Mouse (Mus musculus): ENCODE results near the gene Gm13287. TPM values are rescaled to one million over a fixed set of nuclear protein-coding genes. Genes with fewer than 3 reads are reported as not detected.
"Not testable (repeated sequence)": the region's sequence is repeated elsewhere in the genome, so short reads cannot be mapped to it uniquely, and the experiment has no call there.

Gene Gm13287
- polyA plus RNA-seq (2015; fragmentation: Nextera tagmentation; extraction: Ambion mirVana), result not detected in 2 replicates

DNA sequence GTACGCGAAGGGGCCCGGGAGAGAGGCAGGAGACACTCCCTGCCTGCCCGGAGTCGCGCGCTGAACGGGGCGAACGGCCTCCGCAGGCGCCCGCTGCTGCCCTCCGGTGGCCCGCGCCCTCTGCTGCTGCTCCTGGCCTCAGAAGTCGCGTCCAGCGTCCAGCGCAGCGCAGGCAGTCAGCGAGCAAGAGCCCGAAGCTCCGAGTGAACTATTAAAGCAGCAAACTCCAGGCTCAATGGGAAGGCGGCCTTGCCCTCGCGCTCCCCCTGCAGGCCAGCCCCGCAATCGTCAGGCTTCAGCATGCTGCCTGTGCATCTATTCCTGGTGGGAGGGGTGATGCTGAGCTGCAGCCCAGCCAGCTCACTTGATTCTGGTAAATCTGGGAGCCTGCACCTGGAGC is at the start of gene Gm13287:
Gm13287 (plus strand) TSS at position 301 of the 400 bp plus-strand sequence.
- not testable (repeated sequence) for ATAC-seq (ENCODE audit: insufficient read depth, low FRiP score); H3K4me2 ChIP-seq (ENCODE audit: low read depth, low read length); H3K27ac ChIP-seq (ENCODE audit: low read length); H3K4me1 ChIP-seq (ENCODE audit: control insufficient read depth, insufficient read depth, low read length); H3K9ac ChIP-seq (ENCODE audit: low read length); H3K4me3 ChIP-seq (replicated peaks; ENCODE audit: low read length); H3K27me3 ChIP-seq (ENCODE audit: control insufficient read depth, insufficient read depth, low read length); H3K36me3 ChIP-seq (ENCODE audit: control insufficient read depth, insufficient read depth, low read length); H3K9me3 ChIP-seq (replicated peaks; ENCODE audit: control insufficient read depth, low read length)
- no CpG with 5 or more reads among the region's 29 CpGs for whole genome bisulfite sequencing

DNA sequence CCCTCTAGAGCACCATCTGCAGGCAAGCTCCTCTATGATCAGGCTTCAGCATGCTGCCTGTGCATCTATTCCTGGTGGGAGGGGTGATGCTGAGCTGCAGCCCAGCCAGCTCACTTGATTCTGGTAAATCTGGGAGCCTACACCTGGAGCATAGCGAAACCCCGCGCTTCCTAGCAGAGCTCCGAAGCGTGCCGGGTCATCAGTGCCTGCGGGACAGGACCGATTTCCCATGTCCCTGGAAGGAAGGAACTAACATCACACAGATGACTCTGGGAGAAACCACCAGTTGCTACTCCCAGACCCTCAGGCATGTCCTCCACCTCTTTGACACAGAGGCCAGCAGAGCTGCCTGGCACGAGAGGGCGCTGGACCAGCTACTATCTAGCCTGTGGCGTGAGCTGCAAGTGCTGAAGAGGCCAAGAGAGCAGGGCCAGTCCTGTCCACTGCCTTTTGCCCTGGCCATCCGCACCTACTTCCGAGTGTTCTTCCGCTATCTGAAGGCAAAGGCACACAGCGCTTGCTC is 48.2 kb upstream of the Gm13287 start, which contains the start of gene Gm13271:
Gm13271 (plus strand) TSS at position 51 of the 523 bp plus-strand sequence.
- H3K4me1 ChIP-seq (ENCODE audit: control insufficient read depth, insufficient read depth, low read length); H3K27ac ChIP-seq (ENCODE audit: low read length); H3K36me3 ChIP-seq (ENCODE audit: control insufficient read depth, insufficient read depth, low read length); H3K9me3 ChIP-seq (replicated peaks; ENCODE audit: control insufficient read depth, low read length); H3K9ac ChIP-seq (ENCODE audit: low read length); H3K4me3 ChIP-seq (replicated peaks; ENCODE audit: low read length); H3K4me2 ChIP-seq (ENCODE audit: low read depth, low read length); H3K27me3 ChIP-seq (ENCODE audit: control insufficient read depth, insufficient read depth, low read length); ATAC-seq (ENCODE audit: insufficient read depth, low FRiP score): not testable (repeated sequence)
- WGBS, result 76% methylated on average over 15 of the region's 15 CpGs

DNA sequence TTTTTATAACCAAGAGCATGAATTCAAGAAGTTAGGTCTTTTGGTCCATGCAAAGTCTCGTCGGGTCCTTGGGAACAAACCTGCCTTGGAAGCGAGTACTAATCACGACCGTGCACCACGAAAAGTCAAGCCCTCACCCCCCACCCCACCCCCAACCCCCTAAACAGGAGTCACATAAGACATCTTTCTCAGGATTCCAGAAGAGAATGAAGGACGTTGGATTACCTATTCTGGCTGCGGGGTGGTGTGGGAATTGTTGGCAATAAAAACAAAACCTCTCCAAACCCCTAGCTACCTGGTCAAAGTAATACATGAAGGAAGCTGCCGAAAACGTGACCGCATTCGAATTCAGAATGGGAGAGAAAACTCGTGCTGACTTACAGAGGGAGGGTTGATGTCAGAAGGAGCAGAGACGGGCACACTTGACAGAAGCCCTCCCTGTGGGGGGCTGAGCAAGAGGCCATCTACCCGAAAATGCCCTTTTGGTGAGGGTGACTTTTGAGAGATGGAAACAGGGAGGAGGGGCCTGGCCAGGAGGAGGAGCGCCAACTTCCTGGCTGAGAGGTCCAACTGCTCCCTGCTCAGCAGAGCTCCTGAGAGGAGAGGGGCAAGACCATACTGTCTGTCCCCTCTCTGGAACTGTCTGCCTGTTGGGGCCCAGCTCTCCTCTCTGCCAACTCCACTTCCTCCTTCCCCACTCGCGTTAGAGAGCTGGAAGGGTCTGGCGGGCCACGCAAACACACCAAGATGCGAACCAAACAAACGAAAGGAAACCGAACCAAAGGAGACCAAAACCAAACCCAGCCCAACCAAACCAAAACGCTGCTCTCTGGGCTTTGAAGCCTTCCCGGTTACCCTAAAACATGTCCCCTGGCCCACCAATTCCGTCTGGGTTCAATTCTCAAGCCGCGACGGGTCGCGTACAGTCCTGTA is 46.2 kb upstream of the Gm13287 start:
- H3K9me3 ChIP-seq (replicated peaks; ENCODE audit: control insufficient read depth, low read length); ATAC-seq (ENCODE audit: insufficient read depth, low FRiP score); H3K36me3 ChIP-seq (ENCODE audit: control insufficient read depth, insufficient read depth, low read length); H3K27me3 ChIP-seq (ENCODE audit: control insufficient read depth, insufficient read depth, low read length); H3K4me1 ChIP-seq (ENCODE audit: control insufficient read depth, insufficient read depth, low read length): not testable (repeated sequence)
- WGBS, result 11% methylated on average over 28 of the region's 31 CpGs
- Histone ChIP-seq H3K9ac (ENCODE audit: low read length) (peak overlapping the region; percentile 78), H3K4me3 (replicated peaks; ENCODE audit: low read length) (peak overlapping the region; percentile 59), H3K27ac (ENCODE audit: low read length) (peak overlapping the region; percentile 97), H3K4me2 (ENCODE audit: low read depth, low read length) (peak overlapping the region; percentile 64)

DNA sequence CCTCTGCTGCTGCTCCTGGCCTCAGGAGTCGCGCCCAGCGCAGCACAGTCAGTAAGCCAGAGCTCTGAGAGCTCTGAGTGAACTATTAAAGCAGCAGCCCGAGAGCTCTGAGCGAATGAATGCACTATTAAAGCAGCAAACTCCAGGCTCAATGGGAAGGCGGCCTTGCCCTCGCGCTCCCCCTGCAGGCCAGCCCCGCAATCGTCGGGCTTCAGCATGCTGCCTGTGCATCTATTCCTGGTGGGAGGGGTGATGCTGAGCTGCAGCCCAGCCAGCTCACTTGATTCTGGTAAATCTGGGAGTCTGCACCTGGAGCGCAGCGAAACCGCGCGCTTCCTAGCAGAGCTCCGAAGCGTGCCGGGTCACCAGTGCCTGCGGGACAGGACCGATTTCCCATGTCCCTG is 45.4 kb upstream of the Gm13287 start:
- H3K4me1 ChIP-seq (ENCODE audit: control insufficient read depth, insufficient read depth, low read length); H3K9me3 ChIP-seq (replicated peaks; ENCODE audit: control insufficient read depth, low read length); H3K27me3 ChIP-seq (ENCODE audit: control insufficient read depth, insufficient read depth, low read length); H3K36me3 ChIP-seq (ENCODE audit: control insufficient read depth, insufficient read depth, low read length): not testable (repeated sequence)
- Histone ChIP-seq H3K4me3 (replicated peaks; ENCODE audit: low read length) (peak overlapping the region; percentile 59), H3K27ac (ENCODE audit: low read length) (peak overlapping the region; percentile 97), H3K9ac (ENCODE audit: low read length) (peak overlapping the region; percentile 78), H3K4me2 (ENCODE audit: low read depth, low read length) (peak overlapping the region; percentile 64)
- under 1% methylated on average over 16 of the region's 21 CpGs for WGBS
- peak; percentile 100 for ATAC-seq (ENCODE audit: insufficient read depth, low FRiP score)

DNA sequence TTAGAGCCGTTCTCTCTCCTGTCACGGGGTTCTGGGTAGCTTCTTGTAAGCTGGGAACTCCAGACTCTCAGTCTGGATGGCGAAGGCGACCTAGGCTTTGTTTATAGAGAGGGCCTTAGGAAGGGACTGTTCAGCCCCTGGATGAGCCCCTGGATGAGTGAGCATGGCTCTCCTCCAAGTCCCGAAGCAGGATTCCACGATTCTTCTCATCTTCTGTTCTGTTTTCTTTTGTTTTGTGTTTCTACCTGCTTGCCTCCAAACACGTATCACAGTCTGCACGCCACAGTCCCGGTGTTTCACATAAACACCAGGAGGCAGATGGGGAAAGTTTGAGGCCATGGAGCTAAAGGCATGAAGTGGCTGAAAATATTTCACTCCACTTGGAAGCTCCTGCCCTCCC is 44.3 kb upstream of the Gm13287 start:
- H3K36me3 ChIP-seq (ENCODE audit: control insufficient read depth, insufficient read depth, low read length); ATAC-seq (ENCODE audit: insufficient read depth, low FRiP score); H3K4me1 ChIP-seq (ENCODE audit: control insufficient read depth, insufficient read depth, low read length); H3K9ac ChIP-seq (ENCODE audit: low read length); H3K4me3 ChIP-seq (replicated peaks; ENCODE audit: low read length); H3K27me3 ChIP-seq (ENCODE audit: control insufficient read depth, insufficient read depth, low read length); H3K9me3 ChIP-seq (replicated peaks; ENCODE audit: control insufficient read depth, low read length); H3K4me2 ChIP-seq (ENCODE audit: low read depth, low read length); H3K27ac ChIP-seq (ENCODE audit: low read length): not testable (repeated sequence)
- WGBS, result 75% methylated on average over 8 of the region's 9 CpGs

DNA sequence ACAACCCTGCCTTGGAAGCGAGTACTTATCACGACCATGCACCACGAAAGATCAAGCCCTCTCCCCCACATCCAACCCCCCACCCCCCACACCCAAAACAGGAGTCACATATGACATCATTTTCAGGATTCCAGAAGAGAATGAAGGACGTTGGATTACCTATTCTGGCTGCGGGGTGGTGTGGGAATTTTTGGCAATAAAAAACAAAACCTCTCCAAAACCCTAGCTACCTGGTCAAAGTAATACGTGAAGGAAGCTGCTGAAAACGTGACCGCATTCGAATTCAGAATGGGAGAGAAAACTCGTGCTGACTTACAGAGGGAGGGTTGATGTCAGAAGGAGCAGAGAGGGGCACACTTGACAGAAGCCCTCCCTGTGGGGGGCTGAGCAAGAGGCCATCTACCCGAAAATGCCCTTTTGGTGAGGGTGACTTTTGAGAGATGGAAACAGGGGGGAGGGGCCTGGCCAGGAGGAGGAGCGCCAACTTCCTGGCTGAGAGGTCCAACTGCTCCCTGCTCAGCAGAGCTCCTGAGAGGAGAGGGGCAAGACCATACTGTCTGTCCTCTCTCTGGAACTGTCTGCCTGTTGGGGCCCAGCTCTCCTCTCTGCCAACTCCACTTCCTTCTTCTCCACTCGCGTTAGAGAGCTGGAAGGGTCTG is 43.3 kb upstream of the Gm13287 start, which contains the start of gene Gm13283:
Gm13283 (plus strand) TSS at position 510 of the 659 bp plus-strand sequence.
- not testable (repeated sequence) for H3K9me3 ChIP-seq (replicated peaks; ENCODE audit: control insufficient read depth, low read length); H3K9ac ChIP-seq (ENCODE audit: low read length); H3K27ac ChIP-seq (ENCODE audit: low read length); H3K4me1 ChIP-seq (ENCODE audit: control insufficient read depth, insufficient read depth, low read length); H3K36me3 ChIP-seq (ENCODE audit: control insufficient read depth, insufficient read depth, low read length); H3K27me3 ChIP-seq (ENCODE audit: control insufficient read depth, insufficient read depth, low read length); ATAC-seq (ENCODE audit: insufficient read depth, low FRiP score)
- peak within 1 kb of the TSS; percentile 35 for H3K4me3 ChIP-seq (replicated peaks; ENCODE audit: low read length)
- 17% methylated on average over 7 of the region's 14 CpGs for WGBS
- H3K4me2 ChIP-seq (ENCODE audit: low read depth, low read length), result peak within 1 kb of the TSS; percentile 38

DNA sequence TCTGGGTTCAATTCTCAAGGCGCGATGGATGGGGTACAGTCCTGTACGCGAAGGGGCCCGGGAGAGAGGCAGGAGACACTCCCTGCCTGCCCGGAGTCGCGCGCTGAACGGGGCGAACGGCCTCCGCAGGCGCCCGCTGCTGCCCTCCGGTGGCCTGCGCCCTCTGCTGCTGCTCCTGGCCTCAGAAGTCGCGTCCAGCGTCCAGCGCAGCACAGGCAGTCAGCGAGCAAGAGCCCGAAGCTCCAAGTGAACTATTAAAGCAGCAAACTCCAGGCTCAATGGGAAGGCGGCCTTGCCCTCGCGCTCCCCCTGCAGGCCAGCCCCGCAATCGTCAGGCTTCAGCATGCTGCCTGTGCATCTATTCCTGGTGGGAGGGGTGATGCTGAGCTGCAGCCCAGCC is 42.6 kb upstream of the Gm13287 start:
- H3K27me3 ChIP-seq (ENCODE audit: control insufficient read depth, insufficient read depth, low read length); H3K27ac ChIP-seq (ENCODE audit: low read length); ATAC-seq (ENCODE audit: insufficient read depth, low FRiP score); H3K9ac ChIP-seq (ENCODE audit: low read length); H3K36me3 ChIP-seq (ENCODE audit: control insufficient read depth, insufficient read depth, low read length); H3K4me1 ChIP-seq (ENCODE audit: control insufficient read depth, insufficient read depth, low read length); H3K9me3 ChIP-seq (replicated peaks; ENCODE audit: control insufficient read depth, low read length): not testable (repeated sequence)
- WGBS, result under 1% methylated on average over 27 of the region's 28 CpGs
- Histone ChIP-seq H3K4me2 (ENCODE audit: low read depth, low read length) (peak overlapping the region; percentile 38), H3K4me3 (replicated peaks; ENCODE audit: low read length) (peak overlapping the region; percentile 35)

DNA sequence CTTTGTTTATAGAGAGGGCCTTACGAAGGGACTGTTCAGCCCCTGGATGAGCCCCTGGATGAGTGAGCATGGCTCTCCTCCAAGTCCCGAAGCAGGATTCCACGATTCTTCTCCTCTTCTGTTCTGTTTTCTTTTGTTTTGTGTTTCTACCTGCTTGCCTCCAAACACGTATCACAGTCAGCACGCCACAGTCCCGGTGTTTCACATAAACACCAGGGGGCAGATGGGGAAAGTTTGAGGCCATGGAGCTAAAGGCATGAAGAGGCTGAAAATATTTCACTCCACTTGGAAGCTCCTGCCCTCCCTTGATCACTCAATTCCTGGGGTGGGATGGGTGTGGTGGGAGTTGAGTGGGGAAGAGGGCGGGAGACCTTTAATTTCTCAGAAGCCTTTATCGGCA is 41.3 kb upstream of the Gm13287 start:
- not testable (repeated sequence) for H3K36me3 ChIP-seq (ENCODE audit: control insufficient read depth, insufficient read depth, low read length); H3K4me2 ChIP-seq (ENCODE audit: low read depth, low read length); H3K4me1 ChIP-seq (ENCODE audit: control insufficient read depth, insufficient read depth, low read length); ATAC-seq (ENCODE audit: insufficient read depth, low FRiP score); H3K9me3 ChIP-seq (replicated peaks; ENCODE audit: control insufficient read depth, low read length); H3K27ac ChIP-seq (ENCODE audit: low read length); H3K27me3 ChIP-seq (ENCODE audit: control insufficient read depth, insufficient read depth, low read length); H3K4me3 ChIP-seq (replicated peaks; ENCODE audit: low read length); H3K9ac ChIP-seq (ENCODE audit: low read length)
- WGBS, result 57% methylated on average over 6 of the region's 8 CpGs

DNA sequence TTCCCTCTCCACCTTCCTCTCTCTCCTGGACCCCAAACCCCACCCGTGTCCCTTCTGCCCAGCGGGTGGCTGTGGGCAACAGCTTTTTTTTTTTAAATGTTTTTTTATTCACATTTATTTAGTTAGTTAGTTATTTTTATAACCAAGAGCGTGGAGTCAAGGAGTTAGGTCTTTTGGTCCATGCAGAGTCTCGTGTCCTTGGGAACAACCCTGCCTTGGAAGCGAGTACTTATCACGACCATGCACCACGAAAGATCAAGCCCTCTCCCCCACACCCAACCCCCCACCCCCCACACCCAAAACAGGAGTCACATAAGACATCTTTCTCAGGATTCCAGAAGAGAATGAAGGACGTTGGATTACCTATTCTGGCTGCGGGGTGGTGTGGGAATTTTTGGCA is 40.7 kb upstream of the Gm13287 start:
- not testable (repeated sequence) for H3K36me3 ChIP-seq (ENCODE audit: control insufficient read depth, insufficient read depth, low read length); H3K27ac ChIP-seq (ENCODE audit: low read length); H3K4me3 ChIP-seq (replicated peaks; ENCODE audit: low read length); H3K27me3 ChIP-seq (ENCODE audit: control insufficient read depth, insufficient read depth, low read length); H3K9me3 ChIP-seq (replicated peaks; ENCODE audit: control insufficient read depth, low read length); H3K9ac ChIP-seq (ENCODE audit: low read length); ATAC-seq (ENCODE audit: insufficient read depth, low FRiP score); H3K4me1 ChIP-seq (ENCODE audit: control insufficient read depth, insufficient read depth, low read length); H3K4me2 ChIP-seq (ENCODE audit: low read depth, low read length)
- 52% methylated on average over 7 of the region's 9 CpGs for WGBS
